8 mouse cellular contexts compared by ENCODE assay signal in the genomic region with DNA sequence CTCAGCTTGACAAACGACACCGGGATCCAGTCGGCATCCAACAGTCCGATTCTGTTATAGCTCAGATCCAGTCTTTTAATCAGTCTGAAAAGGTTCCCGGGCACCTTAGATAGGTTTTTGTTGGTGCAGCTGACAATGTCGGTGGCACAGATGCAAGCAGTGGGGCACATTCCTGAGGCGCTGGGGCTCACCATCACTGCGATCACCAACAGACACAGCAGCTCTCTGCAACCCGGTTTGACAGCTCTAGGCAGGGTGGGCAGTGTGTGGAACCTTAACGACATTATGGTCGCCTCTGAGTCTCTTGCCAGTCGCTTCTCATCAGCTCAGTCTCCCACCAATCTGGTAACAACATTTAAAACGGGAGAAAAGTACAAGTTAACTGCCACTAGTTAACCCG. TPM values are rescaled to one million over a fixed set of nuclear protein-coding genes. Genes with fewer than 3 reads are reported as not detected.
DNase-seq lines count a peak whose midpoint lies in the region; ATAC-seq and TF ChIP-seq lines count a peak whose summit lies in the region.

No protein-coding gene starts in this region.

- no peak for ATAC-seq in lung, embryonic 16.5 days (ENCODE audit: low read depth)
- ATAC-seq in forebrain, embryonic 14.5 days: no peak
- no peak for ATAC-seq in limb, embryonic 14.5 days (ENCODE audit: low FRiP score, low read depth)

- H3K4me1 ChIP-seq in lung, embryonic 16.5 days (replicated peaks; ENCODE audit: control insufficient read depth, insufficient read depth, low read length): 0 out of 2 replicates have a peak, but pooled peaks cover 4% of the 10 kb centered on the region
- peaks cover 3% of the 10 kb centered on the region; the same call in 1 of the 2 replicates for H3K4me1 ChIP-seq in forebrain, embryonic 14.5 days (ENCODE audit: control insufficient read depth, insufficient read depth, low read length)
- H3K4me1 ChIP-seq in limb, embryonic 14.5 days (ENCODE audit: control insufficient read depth, insufficient read depth, low read length): peaks cover 17% of the 10 kb centered on the region

- peak overlapping the region; percentile 69 for H3K4me2 ChIP-seq in lung, embryonic 16.5 days (ENCODE audit: low read depth, low read length)
- H3K4me2 ChIP-seq in forebrain, embryonic 14.5 days (ENCODE audit: low read length): peak overlapping the region; percentile 86
- peak overlapping the region; percentile 90 for H3K4me2 ChIP-seq in limb, embryonic 14.5 days (replicated peaks; ENCODE audit: low read depth, low read length, severe bottlenecking)

- H3K27ac ChIP-seq in lung, embryonic 16.5 days (ENCODE audit: low read length): no peak overlapping the region
- no peak overlapping the region for H3K27ac ChIP-seq in forebrain, embryonic 14.5 days (ENCODE audit: low read depth, low read length)
- no peak overlapping the region; the same call in 1 of the 2 replicates for H3K27ac ChIP-seq in limb, embryonic 14.5 days (replicated peaks; ENCODE audit: low read depth, low read length)

- TF ChIP-seq POLR2A in limb, embryonic 14.5 days (IDR thresholded peaks at IDR 0.05; ENCODE audit: borderline replicate concordance, extremely low read depth, insufficient read depth, insufficient read length): no peak

- no peak for DNase-seq in lung, postnatal 4 days
- DNase-seq in forebrain, embryonic 14.5 days (ENCODE audit: low spot score): no peak
- no peak for DNase-seq in limb, embryonic 14.5 days (ENCODE audit: low spot score)
- DNase-seq in retina, embryonic 14.5 days (ENCODE audit: low spot score): peak; percentile 35
- no peak for DNase-seq in cerebellum, postnatal 14 days
- no peak for DNase-seq in layer of hippocampus, postnatal 25 days (ENCODE audit: extremely low spot score in 1 of 2, low spot score in 1 of 2)
- no peak for DNase-seq in layer of hippocampus, adult 11-12 months (ENCODE audit: low spot score)

- WGBS in lung, embryonic 16.5 days: 25% methylated on average over 14 of the region's 14 CpGs
- 25% methylated on average over 14 of the region's 14 CpGs for WGBS in forebrain, embryonic 14.5 days
- WGBS in limb, embryonic 14.5 days: 26% methylated on average over 14 of the region's 14 CpGs

- no peaks in the 10 kb centered on the region for H3K9me3 ChIP-seq in lung, embryonic 16.5 days (ENCODE audit: control insufficient read depth, low read length)
- H3K9me3 ChIP-seq in forebrain, embryonic 14.5 days (replicated peaks; ENCODE audit: control insufficient read depth, low read length): no peaks in the 10 kb centered on the region
- no peaks in the 10 kb centered on the region for H3K9me3 ChIP-seq in limb, embryonic 14.5 days (ENCODE audit: control insufficient read depth, low read length)

- peak overlapping the region; percentile 71 for H3K4me3 ChIP-seq in lung, embryonic 16.5 days (ENCODE audit: low read length)
- peak overlapping the region; percentile 77 for H3K4me3 ChIP-seq in forebrain, embryonic 14.5 days (ENCODE audit: low read depth, low read length)
- H3K4me3 ChIP-seq in limb, embryonic 14.5 days (replicated peaks; ENCODE audit: low read length): peak overlapping the region; percentile 85

- no peaks in the 10 kb centered on the region for H3K36me3 ChIP-seq in lung, embryonic 16.5 days (ENCODE audit: control insufficient read depth, insufficient read depth, low read length)
- H3K36me3 ChIP-seq in forebrain, embryonic 14.5 days (ENCODE audit: control insufficient read depth, insufficient read depth, low read length): no peaks in the 10 kb centered on the region
- H3K36me3 ChIP-seq in limb, embryonic 14.5 days (ENCODE audit: control insufficient read depth, insufficient read depth, low read length): no peaks in the 10 kb centered on the region

- H3K27me3 ChIP-seq in lung, embryonic 16.5 days (ENCODE audit: control insufficient read depth, insufficient read depth, low read depth, low read length): peaks cover 7% of the 10 kb centered on the region
- H3K27me3 ChIP-seq in forebrain, embryonic 14.5 days (replicated peaks; ENCODE audit: control insufficient read depth, insufficient read depth, low read length): peaks cover 14% of the 10 kb centered on the region; the same call in 1 of the 2 replicates
- H3K27me3 ChIP-seq in limb, embryonic 14.5 days (ENCODE audit: control insufficient read depth, insufficient read depth, low read length): peaks cover 4% of the 10 kb centered on the region; the same call in 1 of the 2 replicates

- H3K9ac ChIP-seq in lung, embryonic 16.5 days (ENCODE audit: low read length): no peak overlapping the region
- peak overlapping the region; percentile 17; the same call in 1 of the 2 replicates for H3K9ac ChIP-seq in forebrain, embryonic 14.5 days (ENCODE audit: low read length)
- H3K9ac ChIP-seq in limb, embryonic 14.5 days (ENCODE audit: low read depth, low read length, severe bottlenecking): no peak overlapping the region

RNA-seq across cellular contexts. Expression of gene Pced1b, which starts 0.7 kb away (rescaled TPM):
- 6.0 and 6.1 TPM in 2 replicates for polyA plus RNA-seq in lung, embryonic 16.5 days (2015; fragmentation: Nextera tagmentation; extraction: Ambion mirVana)
- polyA plus RNA-seq in forebrain, embryonic 14.5 days (2014; fragmentation: Nextera tagmentation; extraction: Ambion mirVana): 2.8 and 4.6 TPM in 2 replicates
- polyA plus RNA-seq in limb, embryonic 14.5 days (2012; rRNA removed): 7.9 and 8.8 TPM in 2 replicates
- 3.8 and 4.4 TPM in 2 replicates for polyA plus RNA-seq in limb, embryonic 14.5 days (2014; fragmentation: Nextera tagmentation; extraction: Ambion mirVana)
- 1 to 10 TPM; 9.3 to 9.6 TPM for total RNA-seq in layer of hippocampus, postnatal 25 days (2021)

RNA-seq across cellular contexts. Expression of gene Amigo2, which starts 0.8 kb away (rescaled TPM):
- 4.6 and 5.2 TPM in 2 replicates for polyA plus RNA-seq in lung, embryonic 16.5 days (2015; fragmentation: Nextera tagmentation; extraction: Ambion mirVana)
- 5.9 and 6.5 TPM in 2 replicates for polyA plus RNA-seq in forebrain, embryonic 14.5 days (2014; fragmentation: Nextera tagmentation; extraction: Ambion mirVana)
- polyA plus RNA-seq in limb, embryonic 14.5 days (2012; rRNA removed): 3.9 and 4.2 TPM in 2 replicates
- polyA plus RNA-seq in limb, embryonic 14.5 days (2014; fragmentation: Nextera tagmentation; extraction: Ambion mirVana): 5.6 and 7.9 TPM in 2 replicates
- total RNA-seq in layer of hippocampus, postnatal 25 days (2021): 10 to 100 TPM; 19.5 to 21.0 TPM
